Mouse (Mus musculus) forebrain, embryonic 16.5 days (tissue): ENCODE data around the gene Osbpl5. TPM values are rescaled to one million over a fixed set of nuclear protein-coding genes. Genes with fewer than 3 reads are reported as not detected.
"Not testable (repeated sequence)": the region's sequence is repeated elsewhere in the genome, so short reads cannot be mapped to it uniquely, and the experiment has no call there.

Experiments
- ATAC-seq: fragments of 200-750 bp; cut with Nextera tagmentation; 2 replicates; pipeline ENCODE4 v1.8.0; 2017; ENCODE audit warnings: mild to moderate bottlenecking, moderate library complexity
- H3K27ac ChIP-seq: fragments of 300-500 bp; sonication (generic); 2 replicates; pipeline ENCODE4 v1.5.1; 2014; ENCODE audit warnings: low read length, control low read depth
- H3K27me3 ChIP-seq: fragments of 300-500 bp; sonication (generic); replicated peaks from 2 replicates; pipeline ENCODE4 v1.6.1; 2014; ENCODE audit warnings: low read length; ENCODE audit not compliant: control insufficient read depth, insufficient read depth
- H3K36me3 ChIP-seq: fragments of 300-500 bp; sonication (generic); 2 replicates; pipeline ENCODE4 v1.6.1; 2014; ENCODE audit not compliant: control insufficient read depth, insufficient read depth
- H3K4me1 ChIP-seq: fragments of 300-500 bp; sonication (generic); replicated peaks from 2 replicates; pipeline ENCODE4 v1.6.1; 2014; ENCODE audit warnings: low read length; ENCODE audit not compliant: control insufficient read depth, insufficient read depth
- H3K4me2 ChIP-seq: fragments of 300-500 bp; sonication (generic); 2 replicates; pipeline ENCODE4 v1.6.1; 2014; ENCODE audit warnings: mild to moderate bottlenecking, low read length, control low read depth
- H3K4me3 ChIP-seq: fragments of 300-500 bp; sonication (generic); replicated peaks from 2 replicates; pipeline ENCODE4 v1.5.1; 2014; ENCODE audit warnings: mild to moderate bottlenecking, low read length, control low read depth
- H3K9ac ChIP-seq: fragments of 300-500 bp; sonication (generic); replicated peaks from 2 replicates; pipeline ENCODE4 v1.6.1; 2014; ENCODE audit warnings: low read depth, low read length, control low read depth
- H3K9me3 ChIP-seq: fragments of 300-500 bp; sonication (generic); 2 replicates; pipeline ENCODE4 v1.6.1; 2016; ENCODE audit warnings: low read length; ENCODE audit not compliant: control insufficient read depth
- WGBS: fragments of 180-500 bp; shearing (Covaris S2); extraction: QIAGEN DNeasy Blood & Tissue Kit; methylation state at CpG from one replicate; pipeline ENCODE4 v1.1.7; 2014; 5-methylcytosine and 5-hydroxymethylcytosine counted together
- polyA plus RNA-seq: library from polyadenylated mRNA; unstranded; fragments of >200 nt; fragmentation: Nextera tagmentation; extraction: Ambion mirVana; gene quantifications from 2 replicates; pipeline ENCODE4 v1.2.1, GENCODE M21; 2015

Gene Osbpl5
- polyA plus RNA-seq, 1 experiment from 2014 or later, result 35.8 TPM

- H3K27ac ChIP-seq, result no peak overlapping the region
- 87% methylated on average over 12 of the region's 12 CpGs for WGBS
- no peaks in the 10 kb centered on the region for H3K4me1 ChIP-seq
- no peaks in the 10 kb centered on the region for H3K9me3 ChIP-seq
- no peak for ATAC-seq
- H3K9ac ChIP-seq, result no peak overlapping the region
- H3K27me3 ChIP-seq, result no peaks in the 10 kb centered on the region
- H3K4me2 ChIP-seq, result no peak overlapping the region
- H3K36me3 ChIP-seq, result peaks cover 15% of the 10 kb centered on the region
- H3K4me3 ChIP-seq, result no peak overlapping the region
Measured at GRCm38 (mm10) chr7:143692746-143693510, 63.9 kb downstream of the Osbpl5 start.

- Histone ChIP-seq H3K4me3 (no peak overlapping the region), H3K4me1 (no peaks in the 10 kb centered on the region), H3K36me3 (peaks cover 15% of the 10 kb centered on the region), H3K9ac (no peak overlapping the region), H3K27ac (no peak overlapping the region), H3K27me3 (no peaks in the 10 kb centered on the region; the same call in 1 of the 2 replicates), H3K9me3 (no peaks in the 10 kb centered on the region), H3K4me2 (no peak overlapping the region)
- no peak for ATAC-seq
- WGBS, result 92% methylated on average over 4 of the region's 4 CpGs
Measured at GRCm38 (mm10) chr7:143691909-143692308, 64.9 kb downstream of the Osbpl5 start.

GRCm38 (mm10) chr7:143691181-143691580 lies 65.6 kb downstream of the Osbpl5 start:
- no peaks in the 10 kb centered on the region; the same call in 1 of the 2 replicates for H3K27me3 ChIP-seq
- H3K36me3 ChIP-seq, result peaks cover 15% of the 10 kb centered on the region
- H3K4me1 ChIP-seq, result no peaks in the 10 kb centered on the region
- H3K9me3 ChIP-seq, result no peaks in the 10 kb centered on the region
- no peak overlapping the region for H3K4me3 ChIP-seq
- no peak for ATAC-seq
- H3K27ac ChIP-seq, result no peak overlapping the region
- whole genome bisulfite sequencing, result 88% methylated on average over 5 of the region's 5 CpGs
- no peak overlapping the region for H3K4me2 ChIP-seq
- H3K9ac ChIP-seq, result no peak overlapping the region

- Histone ChIP-seq H3K4me2 (no peak overlapping the region), H3K27me3 (peaks cover 3% of the 10 kb centered on the region; the same call in 1 of the 2 replicates), H3K9me3 (no peaks in the 10 kb centered on the region), H3K4me3 (no peak overlapping the region), H3K9ac (no peak overlapping the region), H3K36me3 (peaks cover 15% of the 10 kb centered on the region), H3K4me1 (peaks cover 7% of the 10 kb centered on the region), H3K27ac (no peak overlapping the region)
- no peak for ATAC-seq
- WGBS, result 73% methylated on average over 4 of the region's 4 CpGs
Measured at GRCm38 (mm10) chr7:143689946-143690345, 66.8 kb downstream of the Osbpl5 start.

- Histone ChIP-seq H3K9me3 (no peaks in the 10 kb centered on the region), H3K4me3 (no peak overlapping the region), H3K36me3 (peaks cover 15% of the 10 kb centered on the region), H3K27ac (no peak overlapping the region), H3K4me1 (peaks cover 7% of the 10 kb centered on the region), H3K27me3 (peaks cover 3% of the 10 kb centered on the region; the same call in 1 of the 2 replicates), H3K4me2 (no peak overlapping the region), H3K9ac (no peak overlapping the region)
- ATAC-seq, result no peak
- 77% methylated on average over 7 of the region's 7 CpGs for WGBS
Measured at GRCm38 (mm10) chr7:143689481-143689880, 67.3 kb downstream of the Osbpl5 start.

GRCm38 (mm10) chr7:143686676-143687075 lies 70.1 kb downstream of the Osbpl5 start:
- not testable (repeated sequence) for H3K4me1 ChIP-seq, H3K4me2 ChIP-seq, ATAC-seq, H3K27me3 ChIP-seq, H3K27ac ChIP-seq, H3K4me3 ChIP-seq, H3K9ac ChIP-seq, H3K9me3 ChIP-seq
- peaks cover 12% of the 10 kb centered on the region; the same call in 1 of the 2 replicates for H3K36me3 ChIP-seq
- WGBS, result 84% methylated on average over 3 of the region's 3 CpGs

- not testable (repeated sequence) for H3K4me3 ChIP-seq, H3K27ac ChIP-seq, H3K27me3 ChIP-seq, H3K4me2 ChIP-seq, H3K9ac ChIP-seq, H3K4me1 ChIP-seq, H3K9me3 ChIP-seq
- WGBS, result 71% methylated on average over 4 of the region's 4 CpGs
- H3K36me3 ChIP-seq, result peaks cover 12% of the 10 kb centered on the region; the same call in 1 of the 2 replicates
- ATAC-seq, result peak; percentile 18; the same call in 1 of the 2 replicates
Measured at GRCm38 (mm10) chr7:143686191-143686590, 70.6 kb downstream of the Osbpl5 start.

- peak within 1 kb of the TSS; percentile 71 for H3K4me2 ChIP-seq
- H3K4me3 ChIP-seq, result peak within 1 kb of the TSS; percentile 37
- H3K9me3 ChIP-seq, result no peaks in the 10 kb centered on the region
- H3K27me3 ChIP-seq, result peaks cover 3% of the 10 kb centered on the region
- H3K27ac ChIP-seq, result no peak within 1 kb of the TSS
- peak; percentile 95 for ATAC-seq
- WGBS, result 2% methylated on average over 35 of the region's 35 CpGs
- peaks cover 8% of the 10 kb centered on the region; the same call in 1 of the 2 replicates for H3K36me3 ChIP-seq
- H3K9ac ChIP-seq, result 0 out of 2 replicates have a peak within 1 kb of the TSS, but pooled peaks have one; percentile 17
- peaks cover 7% of the 10 kb centered on the region for H3K4me1 ChIP-seq
Measured at GRCm38 (mm10) chr7:143685359-143686067, 71.3 kb downstream of the Osbpl5 start, which contains the start of gene Tnfrsf23. Tnfrsf23 (minus strand) TSS chr7:143685872.

GRCm38 (mm10) chr7:143684569-143684968 lies 72.2 kb downstream of the Osbpl5 start:
- not testable (repeated sequence) for H3K4me2 ChIP-seq, H3K36me3 ChIP-seq, H3K4me3 ChIP-seq, H3K27me3 ChIP-seq, H3K9ac ChIP-seq, H3K9me3 ChIP-seq, H3K4me1 ChIP-seq, ATAC-seq, H3K27ac ChIP-seq
- WGBS, result 88% methylated on average over 1 of the region's 2 CpGs
